Mouse (Mus musculus) heart, postnatal 0 days (tissue): ENCODE measurements at regions not wholly inside any gene's neighbourhood (a gene's known extent, or its start where the extent isn't known, plus 50 kb on each side); places are given as distances from the start of the nearest gene placed in this dataset.
A peak's percentile ranks its signal among the peaks of the same experiment; 100 is the strongest.

Experiments used
- ATAC-seq: fragments of 200-750 bp; cut with Nextera tagmentation; 2 replicates; pipeline ENCODE4 v1.8.0; 2017; ENCODE audit warnings: low read depth, moderate number of reproducible peaks, moderate library complexity; ENCODE audit not compliant: insufficient read depth
- DNase-seq: peaks from one replicate; pipeline ENCODE4 v3.0.0-alpha.2; 2016; ENCODE audit warnings: low spot score
- H3K27ac ChIP-seq: fragments of 300-500 bp; sonication (generic); 2 replicates; pipeline ENCODE4 v1.5.1; 2014; ENCODE audit warnings: low read depth, mild to moderate bottlenecking
- H3K27me3 ChIP-seq: fragments of 300-500 bp; sonication (generic); 2 replicates; pipeline ENCODE4 v1.6.1; 2014; ENCODE audit warnings: low read length, mixed read lengths; ENCODE audit not compliant: control insufficient read depth, insufficient read depth
- H3K36me3 ChIP-seq: fragments of 300-500 bp; sonication (generic); replicated peaks from 2 replicates; pipeline ENCODE4 v1.6.1; 2014; ENCODE audit warnings: low read length, mixed read lengths; ENCODE audit not compliant: control insufficient read depth, insufficient read depth
- H3K4me1 ChIP-seq: fragments of 300-500 bp; sonication (generic); 2 replicates; pipeline ENCODE4 v1.6.1; 2014; ENCODE audit warnings: antibody characterized with exemption; ENCODE audit not compliant: control insufficient read depth, insufficient read depth
- H3K4me2 ChIP-seq: fragments of 300-500 bp; sonication (generic); 2 replicates; pipeline ENCODE4 v1.6.1; 2014; ENCODE audit warnings: low read depth, mild to moderate bottlenecking, low read length, moderate library complexity
- H3K4me3 ChIP-seq: fragments of 300-500 bp; sonication (generic); 2 replicates; pipeline ENCODE4 v1.5.1; 2014; ENCODE audit warnings: low read depth, low read length
- H3K9ac ChIP-seq: fragments of 300-500 bp; sonication (generic); replicated peaks from 2 replicates; pipeline ENCODE4 v1.6.1; 2014; ENCODE audit warnings: low read depth, low read length, mixed read lengths
- H3K9me3 ChIP-seq: fragments of 300-500 bp; sonication (generic); replicated peaks from 2 replicates; pipeline ENCODE4 v1.6.1; 2016; ENCODE audit warnings: low read length; ENCODE audit not compliant: control insufficient read depth
- CTCF ChIP-seq: IDR thresholded peaks from 2 replicates; pipeline ENCODE4 v1.5.1; 2016; ENCODE audit warnings: antibody characterized with exemption, control low read depth, low read depth
- EP300 ChIP-seq: IDR thresholded peaks from 2 replicates; pipeline ENCODE4 v1.6.1; 2016; ENCODE audit warnings: antibody characterized with exemption, low read depth
- WGBS: fragments of 180-500 bp; shearing (Covaris S2); extraction: QIAGEN DNeasy Blood & Tissue Kit; methylation state at CpG from one replicate; pipeline ENCODE4 v1.1.7; 2014; 5-methylcytosine and 5-hydroxymethylcytosine counted together

DNA sequence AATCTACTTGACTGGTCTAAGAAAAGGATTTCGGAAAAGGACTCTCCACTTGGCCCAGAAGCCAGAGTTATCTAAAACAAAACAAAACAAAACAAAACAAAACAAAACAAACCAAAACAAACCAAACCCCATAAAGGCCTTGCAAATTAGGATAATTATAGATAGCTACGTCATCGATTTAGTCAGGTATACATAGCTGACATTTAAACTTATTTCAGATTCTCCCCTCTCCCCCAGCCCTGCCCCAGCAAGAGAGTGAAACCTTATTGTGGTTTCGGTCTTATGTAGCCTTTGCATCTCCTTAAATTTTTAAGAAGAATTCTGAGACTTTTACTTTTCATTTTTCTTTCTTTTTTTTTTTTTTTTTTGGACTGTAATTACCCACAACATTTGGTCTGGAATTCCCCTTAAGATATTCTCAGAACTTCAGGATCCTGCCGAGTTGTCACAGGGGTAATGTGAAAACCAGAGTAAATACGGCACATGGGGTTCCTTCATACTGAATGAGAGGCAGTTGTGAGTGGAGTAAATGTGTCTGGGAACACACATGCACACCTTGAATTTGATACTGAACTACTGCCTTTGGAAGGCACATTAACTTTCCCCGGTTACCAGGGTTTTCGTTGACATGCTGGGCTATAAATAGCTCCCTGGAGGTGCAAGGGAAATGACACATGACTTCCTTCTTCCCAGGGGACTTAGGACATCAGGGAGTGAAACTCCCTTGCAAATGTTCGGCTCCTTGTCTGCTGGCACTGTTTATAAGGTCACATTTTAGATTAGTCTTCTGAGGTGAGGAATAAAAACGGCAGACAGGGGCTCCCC, 94.8 kb upstream of the Rap1b start:
- H3K9ac ChIP-seq: no peak overlapping the region

GRCm38 (mm10) chr10:117941266-117941651, 95.4 kb upstream of the Rap1b start:
- WGBS: 59% methylated on average over 3 of the region's 3 CpGs
- H3K27me3 ChIP-seq: no peaks in the 10 kb centered on the region
- peaks cover 19% of the 10 kb centered on the region; the same call in 1 of the 2 replicates for H3K4me1 ChIP-seq
- H3K27ac ChIP-seq: peak overlapping the region; percentile 64
- H3K4me2 ChIP-seq: peak overlapping the region; percentile 12
- ATAC-seq: no peak
- no peak overlapping the region for H3K9ac ChIP-seq
- no peaks in the 10 kb centered on the region for H3K9me3 ChIP-seq
- TF ChIP-seq CTCF (no peak), EP300 (peak; percentile 15; the same call in 1 of the 2 replicates)
- no peak for DNase-seq
- no peaks in the 10 kb centered on the region for H3K36me3 ChIP-seq
- no peak overlapping the region for H3K4me3 ChIP-seq

More for the DNA sequence above, 94.8 kb upstream of the Rap1b start:
- WGBS: 26% methylated on average over 10 of the region's 10 CpGs
- Histone ChIP-seq H3K4me2 (peak overlapping the region; percentile 12), H3K27ac (peak overlapping the region; percentile 64), H3K9me3 (no peaks in the 10 kb centered on the region), H3K4me1 (peaks cover 19% of the 10 kb centered on the region; the same call in 1 of the 2 replicates), H3K36me3 (no peaks in the 10 kb centered on the region), H3K4me3 (no peak overlapping the region), H3K27me3 (no peaks in the 10 kb centered on the region)
- ATAC-seq (peak; percentile 80), DNase-seq (peak; percentile 86)
- TF ChIP-seq CTCF: no peak
- TF ChIP-seq EP300: peak; percentile 66; the same call in 1 of the 2 replicates

GRCm38 (mm10) chr10:117943702-117944307, 98.0 kb upstream of the Rap1b start:
- WGBS: 90% methylated on average over 6 of the region's 6 CpGs
- DNase-seq (no peak), ATAC-seq (no peak)
- TF ChIP-seq EP300 (no peak), CTCF (no peak)
- Histone ChIP-seq H3K9ac (no peak overlapping the region), H3K9me3 (no peaks in the 10 kb centered on the region), H3K4me1 (peaks cover 17% of the 10 kb centered on the region; the same call in 1 of the 2 replicates), H3K27me3 (no peaks in the 10 kb centered on the region), H3K4me2 (no peak overlapping the region), H3K4me3 (no peak overlapping the region), H3K27ac (no peak overlapping the region), H3K36me3 (no peaks in the 10 kb centered on the region)

- Histone ChIP-seq H3K9ac (no peak overlapping the region), H3K27ac (no peak overlapping the region), H3K36me3 (no peaks in the 10 kb centered on the region), H3K4me3 (no peak overlapping the region), H3K4me1 (no peaks in the 10 kb centered on the region; the same call in 1 of the 2 replicates), H3K4me2 (peak overlapping the region; percentile 45), H3K27me3 (no peaks in the 10 kb centered on the region), H3K9me3 (no peaks in the 10 kb centered on the region)
- DNase-seq: no peak
- ATAC-seq: no peak
- WGBS: 23% methylated on average over 13 of the region's 13 CpGs
- TF ChIP-seq CTCF (no peak), EP300 (no peak)
Measured at GRCm38 (mm10) chr10:117947191-117947590, 101.4 kb upstream of the Rap1b start.

DNA sequence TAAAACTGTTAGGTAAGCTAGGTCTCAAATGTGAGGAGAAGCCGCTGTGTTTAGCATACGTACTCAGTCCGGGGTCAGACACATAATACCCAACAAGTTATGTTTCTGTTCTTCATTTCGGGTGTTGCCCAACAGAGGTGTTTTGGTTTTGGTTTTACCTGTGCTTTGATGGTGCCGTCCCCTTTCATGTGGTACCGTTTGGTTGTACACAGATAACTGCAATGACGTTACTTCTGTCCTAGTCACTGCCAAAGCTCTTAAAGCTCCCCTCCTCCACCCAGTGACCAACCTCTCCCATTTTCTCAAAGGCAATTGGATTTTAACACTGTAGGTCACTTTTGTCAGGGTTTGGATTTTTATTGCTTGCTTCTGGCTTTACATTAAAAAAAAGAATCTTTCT, 102.1 kb upstream of the Rap1b start:
- TF ChIP-seq EP300 (no peak), CTCF (no peak)
- no peaks in the 10 kb centered on the region for H3K27me3 ChIP-seq
- H3K9me3 ChIP-seq: no peaks in the 10 kb centered on the region
- no peaks in the 10 kb centered on the region for H3K36me3 ChIP-seq
- H3K4me3 ChIP-seq: no peak overlapping the region
- 69% methylated on average over 7 of the region's 7 CpGs for WGBS
- H3K4me1 ChIP-seq: no peaks in the 10 kb centered on the region; the same call in 1 of the 2 replicates
- H3K27ac ChIP-seq: no peak overlapping the region
- no peak overlapping the region for H3K9ac ChIP-seq
- no peak for ATAC-seq
- no peak for DNase-seq
- peak overlapping the region; percentile 45; the same call in 1 of the 2 replicates for H3K4me2 ChIP-seq
